Mouse (Mus musculus): Measurements from ENCODE around the gene Vipas39.
"Not testable (repeated sequence)": the region's sequence is repeated elsewhere in the genome, so short reads cannot be mapped to it uniquely, and the experiment has no call there.

The Vipas39 gene

GRCm38 (mm10) chr12:87266108-87266826, at the start of gene Vipas39, which contains the start of gene Ahsa1:
TSS of gene Vipas39 (minus strand) at chr12:87266256.
TSS of gene Ahsa1 (plus strand) at chr12:87266479.
- DNase-seq (ENCODE audit: low read depth in 2 of 2, low spot score in 2 of 2), result peak; percentile 82 to 86

GRCm38 (mm10) chr12:87313098-87313497, 47.0 kb upstream of the Vipas39 start:
- DNase-seq (ENCODE audit: low read depth in 2 of 2, low spot score in 2 of 2), result no peak

GRCm38 (mm10) chr12:87306584-87306844, 40.5 kb upstream of the Vipas39 start:
- DNase-seq (ENCODE audit: low read depth in 2 of 2, low spot score in 2 of 2), result not testable (repeated sequence)

GRCm38 (mm10) chr12:87305767-87306583, 39.9 kb upstream of the Vipas39 start:
- no peak for DNase-seq (ENCODE audit: low read depth in 2 of 2, low spot score in 2 of 2)

DNA sequence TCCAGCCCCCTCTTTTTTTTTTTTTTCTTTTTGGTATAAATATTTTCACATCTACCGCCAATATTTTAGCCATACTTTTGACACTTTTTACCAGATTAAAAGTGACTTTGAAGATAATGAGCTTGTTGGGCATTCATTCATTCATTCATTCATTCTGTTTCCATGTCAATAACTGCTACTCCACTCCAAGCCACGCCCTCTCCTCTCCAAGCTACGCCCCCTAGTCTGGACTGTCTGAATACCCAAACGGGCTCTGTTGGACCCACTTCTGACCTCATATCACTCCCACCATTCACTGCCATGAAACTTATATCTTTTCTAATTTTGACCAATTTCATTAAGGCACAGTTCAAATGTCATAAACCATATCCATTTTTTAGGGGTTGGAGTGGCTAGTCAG, 35.1 kb upstream of the Vipas39 start:
- no peak for DNase-seq (ENCODE audit: low read depth in 2 of 2, low spot score in 2 of 2)

DNA sequence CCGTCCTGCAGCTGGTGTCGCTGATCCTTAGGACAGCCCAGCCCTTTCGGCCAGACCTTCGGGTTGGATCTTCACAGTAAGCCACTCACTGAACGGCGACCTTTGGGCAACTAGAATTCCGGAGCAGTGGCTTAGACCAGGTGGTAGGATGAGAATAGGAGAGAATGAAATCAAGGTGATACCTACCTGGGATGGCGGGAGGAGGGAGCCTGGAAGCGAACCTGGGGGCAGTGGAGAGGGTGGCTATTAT, 34.3 kb upstream of the Vipas39 start:
- no peak for DNase-seq (ENCODE audit: low read depth in 2 of 2, low spot score in 2 of 2)

DNA sequence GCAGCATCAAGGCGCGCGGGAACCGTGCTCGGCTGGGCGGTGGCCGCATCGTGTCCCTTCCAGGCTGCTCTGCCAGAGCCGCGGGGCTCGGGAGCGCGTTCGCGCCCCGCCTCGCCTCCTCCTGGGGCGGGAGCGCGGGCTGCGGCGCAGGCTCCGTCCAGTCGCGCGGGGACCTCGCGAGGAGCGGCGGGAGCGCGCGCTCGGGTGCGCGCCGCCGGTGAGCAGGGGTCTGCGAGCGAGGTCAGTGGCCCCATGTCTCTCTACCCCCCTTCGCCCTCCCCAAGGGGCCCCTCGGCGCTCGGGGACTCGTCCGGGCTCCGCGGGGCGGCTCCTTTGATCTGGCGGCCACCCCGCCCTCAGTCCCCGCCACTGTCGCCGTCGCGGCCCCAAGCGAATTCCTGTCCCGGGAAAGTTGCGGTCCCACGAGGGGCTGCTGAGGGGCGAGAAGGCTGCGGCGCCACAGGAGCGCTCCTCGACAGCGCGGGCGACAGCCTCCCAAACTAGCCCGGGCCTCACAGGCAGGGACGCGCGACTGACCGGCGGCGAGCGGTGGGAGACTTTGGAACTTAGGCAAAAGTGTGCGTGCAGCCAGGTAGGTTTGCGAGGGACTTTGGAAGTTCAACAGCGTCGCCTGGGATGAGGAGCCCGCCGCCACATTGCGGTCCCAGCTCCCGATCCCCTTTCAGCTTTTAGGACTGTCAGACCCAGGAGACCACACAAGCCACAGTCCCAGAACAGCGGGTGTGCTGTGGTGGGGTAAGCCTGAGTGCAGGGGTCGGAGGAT, 33.8 kb upstream of the Vipas39 start, which contains the start of gene Ism2:
Gene Ism2 (minus strand): TSS at position 49 of the 784 bp plus-strand sequence.
- DNase-seq (ENCODE audit: low read depth in 2 of 2, low spot score in 2 of 2), result peak in 1 of 2 experiments; percentile 1

DNA sequence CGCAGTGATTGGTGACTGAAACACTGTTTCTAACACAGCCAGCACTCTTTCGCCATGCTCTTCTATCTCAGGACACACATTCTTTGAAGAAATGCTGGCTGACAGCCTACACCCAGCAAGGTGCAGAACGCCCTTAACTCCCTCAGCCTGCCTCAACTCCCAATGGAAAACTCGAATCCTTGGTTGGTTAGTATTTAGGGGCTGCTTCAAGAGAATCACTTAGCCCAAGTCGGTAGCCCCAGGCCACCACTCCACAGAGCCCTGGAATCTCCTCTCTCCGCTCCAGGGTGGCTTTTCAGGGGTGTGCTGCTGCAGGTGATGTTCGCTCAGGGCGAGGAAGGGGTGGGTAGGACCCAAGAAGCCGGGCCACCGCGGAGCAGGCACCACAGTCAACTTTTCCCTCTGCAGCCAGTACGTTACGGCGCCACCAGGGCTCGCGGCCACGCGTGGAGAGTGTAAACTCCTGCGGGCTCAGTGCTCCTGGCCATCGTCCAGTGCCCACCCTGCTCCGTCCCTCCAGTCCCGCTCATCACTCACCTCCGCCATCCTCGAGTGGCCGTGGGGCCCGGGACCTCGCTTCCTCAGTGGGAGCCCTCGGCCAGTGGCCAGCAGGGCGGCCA, 33.1 kb upstream of the Vipas39 start:
- DNase-seq (ENCODE audit: low read depth in 2 of 2, low spot score in 2 of 2), result no peak

DNA sequence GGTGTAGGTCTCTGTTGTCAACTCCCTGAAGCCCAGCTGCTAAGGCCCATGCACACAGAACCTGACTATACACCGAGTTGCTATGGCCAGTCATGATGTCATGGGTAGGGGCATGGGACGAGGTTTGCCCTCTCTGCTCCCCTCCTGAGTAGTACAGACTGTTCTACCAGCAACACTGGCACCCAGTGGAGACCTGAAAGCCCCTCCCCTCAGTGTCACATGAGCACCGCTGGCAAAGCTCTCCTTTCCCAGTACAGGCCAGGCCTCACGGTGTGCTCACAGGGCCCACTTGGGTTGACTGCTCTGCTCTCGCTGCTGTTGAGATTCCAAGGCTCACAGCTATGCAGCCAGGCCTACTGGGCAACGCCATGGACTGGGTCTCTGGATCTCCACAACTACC, 27.9 kb upstream of the Vipas39 start:
- DNase-seq (ENCODE audit: low read depth in 2 of 2, low spot score in 2 of 2), result no peak

DNA sequence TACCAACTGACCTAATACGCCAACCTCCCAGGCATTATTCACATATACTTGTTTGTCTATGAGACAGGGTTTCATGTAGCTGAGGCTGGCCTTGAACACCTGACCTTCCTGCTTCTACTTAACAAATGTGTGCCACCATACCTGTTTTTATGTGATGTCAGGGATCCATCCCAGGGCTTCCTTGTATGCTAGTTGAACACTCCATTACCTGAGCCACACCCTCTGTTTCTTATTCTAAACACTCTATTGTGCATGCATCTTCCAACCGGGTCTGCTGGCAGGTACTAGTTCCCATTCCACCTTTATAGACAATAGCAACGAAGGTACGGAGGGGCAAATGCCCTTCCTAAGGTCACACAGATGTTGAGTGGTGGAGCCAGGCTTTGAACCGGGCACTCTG, 23.0 kb upstream of the Vipas39 start:
- DNase-seq (ENCODE audit: low read depth in 2 of 2, low spot score in 2 of 2), result no peak

DNA sequence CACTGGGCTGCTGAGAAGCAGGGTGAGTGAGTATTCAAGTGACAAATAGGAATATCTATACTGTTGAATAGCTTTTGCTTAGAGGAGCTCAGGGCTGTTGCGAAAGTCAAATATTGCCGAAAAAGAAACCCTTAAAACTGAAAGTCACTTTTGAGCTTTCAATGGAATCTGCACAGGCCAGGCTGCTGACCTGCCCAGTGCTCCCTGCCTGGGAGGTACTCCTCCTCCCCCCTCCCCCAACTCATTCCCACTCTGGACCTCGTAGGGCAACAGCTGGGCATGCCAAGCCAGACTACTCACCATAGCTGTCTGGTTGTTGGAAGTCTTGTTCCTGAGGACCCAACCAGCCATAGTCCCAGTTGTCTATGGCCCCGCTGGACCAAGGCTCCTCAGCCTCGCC, 18.7 kb upstream of the Vipas39 start:
- DNase-seq (ENCODE audit: low read depth in 2 of 2, low spot score in 2 of 2), result no peak

- no peak for DNase-seq (ENCODE audit: low read depth in 2 of 2, low spot score in 2 of 2)
Observed at GRCm38 (mm10) chr12:87284268-87284667, 18.2 kb upstream of the Vipas39 start.

GRCm38 (mm10) chr12:87283706-87284105, 17.6 kb upstream of the Vipas39 start:
- DNase-seq (ENCODE audit: low read depth in 2 of 2, low spot score in 2 of 2), result no peak

DNA sequence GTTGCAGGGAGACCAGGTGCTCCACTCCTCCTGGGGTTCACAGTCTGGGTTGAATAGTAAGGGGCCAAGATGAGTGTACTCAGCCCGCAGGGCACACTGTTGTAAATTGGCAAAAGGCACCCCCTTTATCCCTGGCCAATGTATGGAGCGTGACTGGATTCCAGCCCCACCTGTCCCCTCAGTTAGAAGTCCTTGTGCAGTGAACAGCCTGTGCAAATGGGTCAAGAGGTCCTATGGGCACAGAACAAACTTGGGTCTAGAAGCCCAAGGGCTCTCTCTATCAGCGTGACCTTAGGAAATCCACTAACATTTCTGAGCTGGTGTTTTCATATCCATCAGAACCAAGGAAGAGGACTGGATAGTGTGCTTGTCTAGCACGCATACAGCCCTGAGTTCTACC, 16.7 kb upstream of the Vipas39 start:
- DNase-seq (ENCODE audit: low read depth in 2 of 2, low spot score in 2 of 2), result no peak

DNA sequence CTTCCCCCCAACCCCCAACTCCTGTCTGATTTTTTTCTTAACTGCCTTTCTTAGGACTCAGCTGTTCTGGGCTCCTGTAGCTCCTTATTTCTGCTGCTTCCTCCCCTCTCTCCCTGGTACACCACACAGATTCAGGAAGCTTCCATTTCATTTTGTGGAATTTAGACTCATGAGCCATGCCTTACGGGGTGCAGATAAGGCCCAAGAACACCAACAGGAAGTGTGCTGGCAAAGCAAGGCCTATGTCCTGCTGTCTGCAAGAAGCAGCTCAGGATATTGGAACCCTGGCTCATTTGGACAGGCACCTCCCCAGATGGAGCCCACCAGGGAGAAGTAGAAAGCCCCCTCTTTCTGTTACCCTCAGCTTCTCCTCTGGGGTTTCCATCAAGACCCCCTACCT, 15.7 kb upstream of the Vipas39 start:
- no peak for DNase-seq (ENCODE audit: low read depth in 2 of 2, low spot score in 2 of 2)

GRCm38 (mm10) chr12:87279879-87280278, 13.8 kb upstream of the Vipas39 start:
- no peak for DNase-seq (ENCODE audit: low read depth in 2 of 2, low spot score in 2 of 2)

- no peak for DNase-seq (ENCODE audit: low read depth in 2 of 2, low spot score in 2 of 2)
Observed at GRCm38 (mm10) chr12:87279350-87279749, 13.3 kb upstream of the Vipas39 start.

DNA sequence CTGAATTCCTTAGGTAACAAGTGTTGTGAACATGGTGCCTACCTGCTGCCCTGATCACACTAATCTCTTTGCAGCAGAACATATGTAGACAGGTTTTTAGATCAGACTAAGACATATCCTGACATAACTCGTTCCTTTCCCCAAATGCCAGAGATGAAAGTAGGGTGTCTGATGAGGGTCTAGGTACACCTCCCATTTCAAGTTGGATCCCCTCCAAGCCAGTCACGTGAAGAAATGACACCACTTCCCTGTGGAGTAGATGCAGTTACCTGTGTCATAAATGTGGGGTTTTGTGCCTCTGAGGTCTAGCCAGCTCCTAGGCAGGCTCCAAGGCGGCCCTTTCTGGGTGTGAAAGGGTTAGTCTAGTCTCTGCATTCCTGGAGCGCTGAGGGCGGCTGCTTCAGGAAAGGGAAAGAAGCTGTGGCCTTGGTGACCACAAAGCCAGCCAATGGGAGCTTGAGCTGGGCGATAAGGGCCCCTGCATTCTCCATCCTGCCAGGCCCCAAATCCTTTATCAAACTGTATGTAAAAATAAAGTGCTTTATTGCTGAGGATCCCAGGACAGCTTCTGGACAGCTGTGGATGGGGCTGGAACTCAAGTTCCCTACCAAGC, 12.2 kb upstream of the Vipas39 start:
- no peak for DNase-seq (ENCODE audit: low read depth in 2 of 2, low spot score in 2 of 2)

- DNase-seq (ENCODE audit: low read depth in 2 of 2, low spot score in 2 of 2), result not testable (repeated sequence)
Observed at GRCm38 (mm10) chr12:87277251-87277650, 11.2 kb upstream of the Vipas39 start.

- no peak for DNase-seq (ENCODE audit: low read depth in 2 of 2, low spot score in 2 of 2)
Observed at GRCm38 (mm10) chr12:87274853-87275831, 9.1 kb upstream of the Vipas39 start.
